Mouse (Mus musculus): ENCODE data around the gene Mlf2.

Mlf2 gene

DNA sequence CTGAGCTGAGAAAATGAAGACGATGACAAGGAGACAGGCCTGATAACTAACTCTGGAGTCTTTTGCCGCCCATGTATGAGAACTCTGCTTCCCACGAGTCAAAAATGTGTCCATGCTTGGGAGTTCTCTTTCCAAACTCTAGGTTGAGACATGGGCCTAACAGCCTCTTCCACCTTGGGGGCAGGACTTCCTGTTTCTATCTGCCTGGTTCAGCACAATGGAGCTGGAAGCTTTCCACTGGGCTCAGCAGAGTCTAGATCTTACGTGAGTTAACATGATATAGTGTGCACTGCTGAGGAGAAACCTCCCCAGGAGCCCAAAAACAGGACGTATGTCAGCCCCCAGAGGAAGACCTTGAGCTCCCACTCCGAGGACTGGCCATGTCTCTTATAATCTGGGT, 18.0 kb upstream of the Mlf2 start:
- no peak for DNase-seq

DNA sequence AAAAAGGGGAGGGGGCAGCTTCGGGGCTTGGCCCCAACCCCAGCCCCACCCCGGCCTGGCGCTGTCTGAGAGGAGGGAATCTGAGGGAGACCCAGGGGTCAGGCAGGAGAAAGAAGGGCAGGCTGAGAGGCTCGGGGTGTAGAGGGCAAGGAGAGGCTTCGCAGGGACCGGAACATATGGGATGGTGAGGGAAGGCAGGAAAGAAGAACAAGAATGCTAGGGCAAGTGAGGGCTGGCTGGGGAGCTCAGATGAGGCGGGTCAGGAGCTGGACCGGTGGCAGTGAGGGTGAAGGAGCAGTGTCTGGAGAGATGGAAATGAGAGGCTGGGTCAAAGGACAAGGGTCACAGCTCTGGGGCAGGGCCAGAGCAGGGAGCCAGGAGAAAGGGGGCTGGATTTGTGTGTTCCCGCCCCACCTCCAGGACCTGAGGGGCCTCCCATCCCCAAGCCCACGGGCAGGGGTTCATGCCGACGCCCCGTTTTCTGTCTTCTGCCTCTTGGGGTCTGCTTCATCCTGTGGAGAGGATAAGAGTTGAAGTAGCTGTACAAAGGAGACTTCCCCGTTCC, 17.4 kb upstream of the Mlf2 start:
- no peak for DNase-seq

DNA sequence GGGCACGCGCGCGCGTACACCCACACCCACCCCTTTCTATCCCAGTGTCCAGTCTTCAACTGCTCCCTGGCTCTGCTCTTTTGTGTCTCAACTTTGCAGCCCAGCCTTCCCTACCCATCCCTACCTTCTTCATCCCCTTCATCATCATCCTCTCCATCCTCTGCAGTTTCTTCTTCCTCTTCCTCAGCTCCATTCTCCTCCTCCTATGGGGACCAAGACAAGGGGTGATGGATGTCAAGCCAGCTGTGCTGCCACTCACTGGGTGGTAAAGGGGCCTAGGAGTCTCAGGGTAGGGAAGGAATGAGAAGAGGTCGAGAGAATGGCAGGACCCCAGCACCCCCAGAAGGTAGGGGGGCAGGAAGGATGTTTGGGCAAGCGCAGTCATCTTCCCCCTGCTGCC, 16.7 kb upstream of the Mlf2 start:
- no peak for DNase-seq

DNA sequence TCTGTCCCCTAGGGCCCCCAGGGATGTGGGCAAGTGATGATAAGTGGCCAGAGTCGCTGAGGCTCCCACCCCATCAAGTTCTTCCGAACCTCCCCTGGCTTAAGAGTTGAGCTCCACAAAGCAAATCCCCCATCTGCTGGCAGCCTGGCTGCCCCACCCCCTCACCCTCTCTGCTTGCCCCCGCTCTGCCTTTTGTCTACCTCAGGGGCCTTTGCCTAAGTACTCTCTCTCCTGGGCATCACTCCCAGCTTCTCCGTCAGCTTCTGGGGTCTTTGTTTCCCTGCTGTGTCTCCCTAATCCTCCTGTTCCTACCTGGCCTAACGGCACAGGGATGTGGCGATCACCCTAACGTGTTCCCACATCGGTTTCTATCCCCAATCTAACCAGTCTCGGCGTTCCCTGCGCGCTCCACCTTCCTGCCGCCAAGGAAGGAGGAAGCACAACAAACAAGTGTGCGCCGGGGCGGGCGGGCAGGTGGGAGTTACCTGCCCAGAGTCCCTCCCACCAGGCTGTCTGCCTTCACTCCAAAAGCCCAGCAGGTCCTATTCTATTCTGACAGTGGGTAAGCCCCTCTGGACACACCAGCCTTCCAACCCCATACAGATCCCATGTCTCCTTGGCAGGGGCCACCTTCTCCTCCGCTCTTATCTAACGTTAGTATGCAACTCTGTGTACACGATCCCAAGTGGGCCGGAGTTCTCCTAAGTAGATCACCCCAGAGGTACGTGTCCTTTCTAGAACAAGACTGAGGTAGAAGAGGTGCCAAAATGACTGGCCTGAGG, 15.8 kb upstream of the Mlf2 start:
- peak in 1 of 2 experiments; percentile 35 for DNase-seq

DNA sequence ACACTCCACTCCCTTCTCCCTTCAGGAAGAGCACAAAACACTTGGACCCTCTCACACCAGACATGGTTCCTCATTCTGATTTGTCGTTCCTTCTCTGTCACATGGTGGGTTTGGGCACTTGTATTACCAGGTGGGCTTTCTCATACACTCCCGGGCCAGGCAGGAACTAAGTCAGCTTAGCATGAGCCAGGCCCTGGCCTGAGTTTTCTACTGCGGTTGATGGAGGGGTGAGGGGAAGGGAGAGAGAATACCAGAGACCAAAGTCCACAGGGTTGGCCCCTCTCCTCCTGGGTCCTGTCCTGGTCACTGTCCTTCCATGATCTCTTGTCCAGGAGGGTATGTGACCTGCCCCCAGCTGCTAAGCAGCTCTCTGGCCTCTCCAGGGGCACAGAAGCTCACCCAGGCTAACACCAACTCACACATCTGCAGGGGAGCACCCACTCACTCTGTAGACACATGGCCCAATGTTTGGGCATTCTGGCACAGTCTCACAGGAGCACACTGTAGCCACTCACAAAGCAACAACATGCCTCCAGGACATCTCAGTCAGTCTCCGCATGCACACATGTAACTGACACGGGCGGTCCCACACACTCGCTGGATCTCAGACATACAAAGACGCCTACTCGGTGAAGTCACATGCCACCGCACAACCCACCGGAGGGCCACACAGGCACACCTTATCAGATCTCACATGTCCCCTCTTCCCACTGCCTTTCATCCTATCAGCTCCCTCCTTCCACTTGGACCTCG, 15.1 kb upstream of the Mlf2 start:
- peak; percentile 44 to 60 for DNase-seq

DNA sequence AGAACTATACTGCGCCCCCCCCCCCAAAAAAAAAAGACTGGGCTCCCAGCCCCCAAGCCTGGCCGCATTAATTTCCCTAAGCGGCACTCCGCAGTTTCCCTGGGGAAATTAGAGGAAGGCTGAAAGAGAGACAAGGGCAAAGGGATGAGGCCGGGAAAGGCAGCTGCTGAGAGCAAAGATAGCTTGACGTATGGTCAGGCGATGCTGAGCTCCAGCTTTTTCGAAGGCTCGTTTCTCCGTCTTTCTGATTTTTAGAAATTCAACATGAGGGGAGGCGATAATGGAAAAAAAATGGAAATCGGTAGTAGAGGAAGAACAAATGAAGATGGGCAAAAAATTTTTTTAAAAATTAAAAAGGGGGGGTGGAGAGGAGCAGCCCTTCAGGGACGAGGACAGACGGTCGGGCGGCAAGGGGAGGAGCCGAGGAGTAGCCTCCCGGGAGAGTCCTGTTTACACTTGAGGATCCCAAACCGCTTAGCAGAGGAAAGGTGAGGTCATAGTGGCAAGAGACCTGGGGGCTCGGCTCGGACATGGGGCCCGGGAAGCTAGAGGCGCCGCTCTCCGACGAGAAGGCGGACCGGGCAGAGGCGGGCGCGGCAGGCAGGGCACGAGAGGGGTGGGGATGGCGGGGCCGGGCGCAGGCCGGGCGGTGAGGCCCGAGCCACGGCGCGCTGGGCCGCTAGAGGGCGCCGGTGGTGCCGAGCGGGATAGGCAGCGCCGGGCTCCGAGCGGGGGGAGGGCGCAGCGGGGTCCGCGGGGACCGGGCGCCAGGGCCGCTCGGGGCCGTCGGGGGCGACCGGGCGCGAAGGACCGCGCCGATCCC, 14.3 kb upstream of the Mlf2 start:
- peak; percentile 93 to 94 for DNase-seq

- peak; percentile 84 to 87 for DNase-seq
Measured at GRCm38 (mm10) chr6:124917518-124918330, 13.5 kb upstream of the Mlf2 start.

DNA sequence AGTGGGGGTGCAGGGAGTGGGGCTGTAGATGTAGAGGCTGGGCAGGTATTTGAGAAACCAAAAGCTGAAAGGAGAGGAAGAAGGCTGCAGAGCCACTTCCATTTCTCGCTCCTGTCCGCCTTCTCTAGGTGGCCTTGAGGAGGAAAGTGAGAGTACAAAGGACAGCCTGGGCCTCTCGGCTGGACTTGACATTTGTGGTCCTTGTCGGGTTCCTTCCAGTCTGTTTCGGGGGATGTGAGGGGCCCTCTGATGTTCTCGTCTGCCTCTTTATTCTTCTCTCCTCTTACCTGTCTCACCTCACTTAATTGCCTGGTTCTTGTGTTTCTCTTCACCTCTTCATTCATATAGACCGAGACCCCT, 12.9 kb upstream of the Mlf2 start:
- DNase-seq: no peak

DNA sequence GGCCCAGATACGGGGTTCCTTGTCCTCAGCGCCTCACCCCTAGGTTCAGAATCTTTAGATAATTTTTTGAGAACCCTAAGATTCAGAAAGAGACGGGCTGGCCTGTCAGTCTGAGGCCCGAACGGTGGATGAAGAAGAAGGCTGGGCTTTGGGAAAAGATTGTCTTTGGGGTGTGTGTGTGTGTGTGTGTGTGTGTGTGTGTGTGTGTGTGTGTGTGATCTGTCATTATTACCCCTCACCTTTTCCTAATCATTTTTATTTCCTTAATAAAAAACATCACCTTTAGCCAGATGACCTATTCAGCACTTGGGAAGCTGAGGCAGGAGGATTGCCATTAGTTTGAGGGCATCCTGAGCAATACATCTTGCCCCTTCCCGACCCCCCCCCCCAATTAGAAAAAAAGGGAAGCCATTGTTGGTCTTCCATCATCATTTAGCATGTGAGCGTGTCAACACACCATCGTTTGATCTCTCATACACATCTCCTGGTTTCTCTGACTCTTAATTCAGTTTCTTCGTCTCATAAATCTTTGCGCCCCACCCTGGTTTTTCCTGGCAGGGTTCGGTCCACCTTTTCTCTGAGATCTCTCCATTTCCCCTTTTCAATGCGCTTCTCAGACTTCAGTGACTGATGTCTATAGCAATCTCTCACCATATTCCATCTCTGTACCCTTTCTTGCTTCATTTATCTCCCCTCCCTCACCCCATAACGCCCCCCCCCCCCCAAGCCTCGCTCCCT, 12.1 kb upstream of the Mlf2 start:
- DNase-seq: no peak

DNA sequence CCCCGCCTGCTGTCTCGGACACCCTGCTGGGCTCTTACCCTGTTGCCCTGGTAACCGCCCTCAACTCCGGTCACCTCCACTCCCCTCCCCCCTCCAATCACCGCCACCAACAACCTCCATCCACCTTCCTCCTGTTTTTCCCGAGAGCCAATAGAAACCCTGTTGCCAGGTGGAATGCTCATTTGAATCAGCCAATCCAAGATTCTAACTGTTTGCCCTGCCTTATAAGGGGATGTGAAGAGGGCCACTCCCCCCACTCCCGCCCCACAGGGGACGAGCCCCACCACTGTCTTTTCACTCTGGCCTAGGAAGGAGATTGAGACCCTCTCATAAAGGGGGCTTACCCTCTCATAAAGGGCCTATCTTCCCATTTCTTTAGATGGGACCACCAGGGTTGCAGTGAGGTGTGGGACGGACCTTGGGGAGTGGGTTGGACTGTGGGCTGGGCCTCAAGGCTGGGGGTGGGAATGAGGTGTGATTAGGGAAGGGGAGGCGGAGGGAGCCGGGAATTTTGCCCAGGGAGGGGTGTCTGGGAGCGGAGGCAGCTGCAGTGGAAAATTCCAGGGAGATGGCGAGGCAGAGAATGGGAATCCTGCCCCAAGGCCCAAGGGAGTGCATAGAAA, 11.4 kb upstream of the Mlf2 start, which contains the start of gene Ptms:
Gene Ptms, minus strand, starts transcription at position 409 of the 623 bp plus-strand sequence.
- peak; percentile 56 to 73 for DNase-seq

DNA sequence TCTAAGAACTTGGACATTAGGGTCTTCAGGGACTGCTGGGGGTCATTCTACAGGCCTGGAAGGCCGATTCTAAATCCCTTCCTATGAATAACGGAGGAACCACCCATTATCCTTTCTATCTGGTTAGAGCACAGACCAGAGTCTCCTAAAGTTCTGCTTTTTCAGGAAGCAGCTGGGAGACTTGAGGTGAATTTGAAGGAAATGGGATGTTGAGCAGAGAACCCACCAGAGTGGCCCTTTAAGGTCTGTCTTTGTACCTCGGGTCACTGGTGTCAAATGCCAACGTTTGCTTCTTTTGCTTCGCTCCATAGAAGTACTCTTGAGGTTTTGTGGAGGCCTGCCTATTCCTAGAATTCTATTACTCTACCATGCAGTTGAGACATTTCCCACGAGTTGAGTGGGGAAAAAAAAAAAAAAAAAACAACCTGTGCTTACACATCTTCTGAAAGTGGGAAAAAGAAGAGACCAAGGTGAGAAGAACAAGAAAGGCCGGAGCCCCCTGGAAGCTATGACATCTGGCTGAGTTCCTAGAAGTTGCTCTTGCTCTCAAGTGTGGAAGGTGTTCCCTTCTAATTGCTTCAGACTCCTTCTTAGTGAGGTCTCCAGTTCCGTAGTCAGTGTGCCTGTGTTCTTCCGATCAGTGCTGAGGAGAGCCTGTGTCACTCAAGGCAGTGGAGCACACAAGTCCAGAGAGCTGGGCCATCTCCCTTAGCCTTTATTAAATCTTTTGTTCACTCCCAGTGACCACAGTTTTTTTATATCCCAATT, 10.7 kb upstream of the Mlf2 start:
- no peak for DNase-seq

DNA sequence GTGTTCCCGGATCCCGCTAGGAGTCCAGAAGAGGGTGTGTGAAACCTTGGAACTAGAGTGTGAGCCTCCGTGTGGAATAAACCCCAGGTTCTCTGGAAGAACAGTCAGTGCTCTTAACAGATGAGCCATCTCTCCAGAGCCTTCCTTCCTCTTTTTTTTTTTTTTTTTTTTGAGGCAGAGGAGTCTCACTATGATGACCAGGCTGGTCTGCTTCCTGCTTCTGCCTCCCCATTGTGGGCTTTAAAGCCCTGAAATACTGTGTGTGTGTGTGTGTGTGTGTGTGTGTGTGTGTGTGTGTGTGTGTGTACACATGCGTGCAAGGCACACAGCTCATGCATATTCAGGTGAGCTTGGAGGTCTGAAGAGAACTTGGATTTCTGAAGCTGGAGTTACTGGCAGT, 9.6 kb upstream of the Mlf2 start:
- DNase-seq: no peak

DNA sequence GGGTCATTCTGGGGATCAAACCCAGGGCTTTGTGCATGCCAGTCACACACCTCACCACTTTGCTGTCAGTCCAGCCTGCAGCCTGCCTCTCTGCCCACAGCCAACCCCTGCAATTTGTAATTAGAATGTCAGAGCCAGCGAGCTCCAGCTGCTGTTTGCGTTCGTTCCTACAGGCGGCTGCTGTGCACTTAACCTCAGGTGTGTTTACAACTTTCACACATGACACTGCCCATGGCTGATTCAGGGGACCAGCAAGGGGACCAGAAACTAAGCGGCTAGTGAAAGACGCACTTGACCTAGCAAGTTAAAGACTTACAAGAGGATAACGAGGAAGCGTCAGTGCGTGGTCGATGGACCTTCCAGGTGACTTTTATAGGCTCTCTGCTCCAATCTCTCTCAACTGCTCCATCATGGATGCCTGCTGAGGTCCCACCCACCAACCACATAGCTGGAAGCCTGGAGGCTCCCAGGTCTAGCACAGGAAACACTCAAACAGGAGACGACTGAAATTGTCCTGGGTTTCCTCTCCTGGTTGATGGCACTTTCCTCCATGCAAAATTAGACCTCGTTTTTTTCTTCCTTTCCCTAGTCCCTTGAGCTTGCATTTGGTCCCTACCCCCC, 5.9 kb upstream of the Mlf2 start:
- no peak for DNase-seq

GRCm38 (mm10) chr6:124925941-124926340, 5.2 kb upstream of the Mlf2 start:
- no peak for DNase-seq

- no peak for DNase-seq
Measured at GRCm38 (mm10) chr6:124930231-124930630, 955 bp upstream of the Mlf2 start.

GRCm38 (mm10) chr6:124931525-124932313, 533 bp downstream of the Mlf2 start:
- peak; percentile 59 to 71 for DNase-seq

DNA sequence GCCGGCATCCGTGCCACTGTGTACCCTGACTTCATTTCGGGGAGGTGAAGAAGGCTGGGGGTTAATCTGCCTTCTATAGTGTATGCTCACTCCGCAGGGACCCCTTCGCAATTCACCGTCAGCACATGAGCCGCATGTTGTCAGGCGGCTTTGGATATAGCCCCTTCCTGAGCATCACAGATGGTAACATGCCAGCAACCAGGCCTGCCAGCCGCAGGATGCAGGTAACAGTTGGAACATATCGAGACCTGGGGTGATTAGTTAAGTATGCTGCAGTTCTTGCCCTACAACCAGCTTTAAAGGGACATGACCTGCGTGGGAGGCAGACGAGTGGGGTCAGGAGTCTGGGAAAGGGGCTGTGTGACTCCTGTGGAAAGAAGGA, 1.1 kb downstream of the Mlf2 start:
- no peak for DNase-seq

DNA sequence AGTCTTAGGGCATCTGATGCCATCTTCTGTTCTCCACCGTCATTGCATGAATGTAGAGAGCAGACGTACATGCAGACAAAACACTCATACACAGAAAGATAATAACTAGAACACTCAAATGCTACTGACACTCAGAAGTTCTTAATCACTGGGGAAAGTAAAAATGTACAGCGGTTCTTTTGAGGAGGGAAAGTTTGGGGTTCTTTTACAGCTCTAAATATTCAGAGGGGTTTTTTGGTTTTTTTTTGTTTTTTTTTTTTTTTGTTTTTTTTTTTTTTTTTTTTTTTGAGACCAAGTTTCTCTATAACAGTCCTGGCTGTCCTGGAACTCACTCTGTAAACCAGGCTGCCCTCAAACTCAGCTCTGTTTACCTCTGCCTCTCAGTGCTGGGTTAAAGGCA, 1.9 kb downstream of the Mlf2 start:
- DNase-seq: no peak

DNA sequence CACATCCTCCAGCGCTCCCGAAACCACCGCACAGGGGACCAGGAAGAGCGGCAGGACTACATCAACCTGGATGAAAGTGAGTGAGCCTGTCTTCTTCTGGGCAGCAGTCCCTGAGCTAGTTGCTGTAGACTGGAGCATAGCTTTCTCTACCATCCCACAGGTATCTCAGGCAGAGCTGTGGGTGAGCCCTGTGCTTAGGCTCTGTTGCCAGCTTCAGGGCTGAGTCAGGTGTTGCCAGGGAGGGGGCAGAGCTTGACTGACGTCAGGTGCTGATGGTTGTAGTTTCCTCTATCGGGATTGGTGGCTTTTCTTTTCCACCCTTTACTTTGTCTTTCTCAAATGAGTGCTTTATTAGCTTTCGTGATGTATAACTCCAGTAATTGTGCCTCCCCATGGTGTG, 3.5 kb downstream of the Mlf2 start:
- DNase-seq: no peak
